ENCODE assay signal across 7 mouse cellular contexts in the genomic region with DNA sequence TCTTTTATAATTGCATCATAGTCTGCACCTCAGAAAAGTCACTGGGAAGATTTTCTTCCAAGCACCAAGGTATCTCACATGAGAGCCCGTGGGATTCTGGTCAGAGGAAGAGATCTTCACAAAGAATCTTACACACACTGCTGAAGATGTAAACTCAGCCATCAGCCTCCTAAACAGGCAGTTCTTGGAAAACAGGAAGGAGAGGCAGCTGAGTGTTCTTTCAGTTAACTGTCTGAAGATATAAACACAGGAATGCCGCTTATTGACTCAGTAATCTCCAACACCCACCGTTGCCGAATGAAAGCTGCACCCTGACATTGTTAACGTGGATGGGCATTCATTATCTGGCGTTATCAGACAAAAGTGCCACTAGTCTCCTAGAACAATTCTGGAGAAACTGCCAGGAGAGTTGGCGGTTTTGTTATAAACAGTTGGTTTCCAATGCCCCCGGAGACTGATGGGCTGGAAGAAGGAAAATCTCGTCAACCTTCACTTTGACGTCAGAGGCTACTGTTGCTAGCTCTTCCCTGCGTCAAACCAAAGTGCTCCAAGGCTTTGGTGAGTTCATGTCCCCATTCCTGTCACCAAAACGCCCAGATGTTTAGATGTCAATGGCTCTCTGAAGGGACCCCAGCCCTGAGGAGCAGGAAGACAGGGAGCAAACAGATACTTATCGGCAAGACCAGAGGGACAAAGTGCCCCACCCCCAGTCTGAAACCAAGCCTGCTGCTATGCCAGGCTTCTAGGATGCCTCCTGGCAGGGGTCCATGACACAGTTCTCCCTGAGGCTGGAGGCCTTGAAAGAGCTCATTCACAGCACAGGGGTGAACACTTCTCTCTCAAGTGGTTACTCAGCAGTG.
DNase-seq lines count a peak whose midpoint lies in the region; ATAC-seq lines count a peak whose summit lies in the region.

No protein-coding gene starts in this region.

- no peak overlapping the region for H3K9ac ChIP-seq in neural tube, embryonic 12.5 days
- H3K9ac ChIP-seq in embryonic facial prominence, embryonic 14.5 days (ENCODE audit: low read depth, low read length) = no peak overlapping the region

- no peaks in the 10 kb centered on the region for H3K9me3 ChIP-seq in neural tube, embryonic 12.5 days
- no peaks in the 10 kb centered on the region for H3K9me3 ChIP-seq in embryonic facial prominence, embryonic 14.5 days (ENCODE audit: control insufficient read depth, low read length)

- H3K27ac ChIP-seq in neural tube, embryonic 12.5 days = no peak overlapping the region
- no peak overlapping the region for H3K27ac ChIP-seq in embryonic facial prominence, embryonic 14.5 days (replicated peaks; ENCODE audit: low read depth, low read length)

- DNase-seq in neural tube, embryonic 10.5 days (ENCODE audit: extremely low spot score, low spot score) = no peak
- peak; percentile 69 for DNase-seq in embryonic facial prominence, embryonic 14.5 days (ENCODE audit: low spot score)
- DNase-seq in heart, postnatal 4 days = peak; percentile 36
- DNase-seq in left cerebral cortex, adult 8-10 months (ENCODE audit: low spot score in 2 of 2) = peak; percentile 7 to 19
- peak; percentile 20 for DNase-seq in retina, postnatal 7 days (ENCODE audit: low read depth, low spot score)

- no peaks in the 10 kb centered on the region for H3K36me3 ChIP-seq in neural tube, embryonic 12.5 days
- no peaks in the 10 kb centered on the region for H3K36me3 ChIP-seq in embryonic facial prominence, embryonic 14.5 days (ENCODE audit: control insufficient read depth, insufficient read depth, low read length)

- H3K27me3 ChIP-seq in neural tube, embryonic 12.5 days (replicated peaks) = no peaks in the 10 kb centered on the region
- H3K27me3 ChIP-seq in embryonic facial prominence, embryonic 14.5 days (replicated peaks; ENCODE audit: control insufficient read depth, insufficient read depth, low read length) = no peaks in the 10 kb centered on the region

- 0 out of 2 replicates have a peak overlapping the region, but pooled peaks have one; percentile 5 for H3K4me2 ChIP-seq in neural tube, embryonic 12.5 days (replicated peaks)
- H3K4me2 ChIP-seq in embryonic facial prominence, embryonic 14.5 days (ENCODE audit: low read depth, low read length) = no peak overlapping the region; the same call in 1 of the 2 replicates

- ATAC-seq in neural tube, embryonic 12.5 days (ENCODE audit: low FRiP score, low read depth) = no peak
- no peak for ATAC-seq in embryonic facial prominence, embryonic 14.5 days (ENCODE audit: low read depth)
- no peak for ATAC-seq in erythroid progenitor cell, adult 5-6 weeks (replicated peaks; ENCODE audit: low FRiP score, poor library complexity, severe bottlenecking)

- peaks cover 5% of the 10 kb centered on the region; the same call in 1 of the 2 replicates for H3K4me1 ChIP-seq in neural tube, embryonic 12.5 days
- H3K4me1 ChIP-seq in embryonic facial prominence, embryonic 14.5 days (ENCODE audit: control insufficient read depth, insufficient read depth, low read length) = peaks cover 14% of the 10 kb centered on the region; the same call in 1 of the 2 replicates

- WGBS in neural tube, embryonic 12.5 days = 66% methylated on average over 13 of the region's 13 CpGs
- WGBS in embryonic facial prominence, embryonic 14.5 days = 40% methylated on average over 13 of the region's 13 CpGs

- no peak overlapping the region for H3K4me3 ChIP-seq in neural tube, embryonic 12.5 days
- no peak overlapping the region for H3K4me3 ChIP-seq in embryonic facial prominence, embryonic 14.5 days (ENCODE audit: low read depth, low read length)
